Mouse (Mus musculus) neural tube, embryonic 10.5 days (tissue): Measurements from ENCODE around the gene Slc35f1.

Experiments used
- DNase-seq: peaks from one replicate; pipeline ENCODE4 v3.0.0-alpha.2; 2017; ENCODE audit warnings: low spot score; ENCODE audit errors: extremely low spot score

Gene Slc35f1

GRCm38 (mm10) chr10:53096446-53096845 lies 406.1 kb downstream of the Slc35f1 start:
- DNase-seq = no peak

- no peak for DNase-seq
Observed at GRCm38 (mm10) chr10:53100881-53101280, 410.5 kb downstream of the Slc35f1 start.

- DNase-seq = no peak
Observed at GRCm38 (mm10) chr10:53101412-53101811, 411.1 kb downstream of the Slc35f1 start.

- no peak for DNase-seq
Observed at GRCm38 (mm10) chr10:53102423-53102822, 412.1 kb downstream of the Slc35f1 start.

GRCm38 (mm10) chr10:53115028-53115427 lies 424.7 kb downstream of the Slc35f1 start:
- DNase-seq = peak; percentile 47

GRCm38 (mm10) chr10:53115673-53116398 lies 425.5 kb downstream of the Slc35f1 start:
- no peak for DNase-seq

- DNase-seq = no peak
Observed at GRCm38 (mm10) chr10:53120608-53121007, 430.3 kb downstream of the Slc35f1 start.

GRCm38 (mm10) chr10:53124365-53124764 lies 434.0 kb downstream of the Slc35f1 start:
- no peak for DNase-seq

GRCm38 (mm10) chr10:53132707-53133106 lies 442.4 kb downstream of the Slc35f1 start:
- DNase-seq = no peak

GRCm38 (mm10) chr10:53150321-53150720 lies 460.0 kb downstream of the Slc35f1 start:
- DNase-seq = no peak

GRCm38 (mm10) chr10:53150916-53151315 lies 460.6 kb downstream of the Slc35f1 start:
- DNase-seq = no peak

- DNase-seq = no peak
Observed at GRCm38 (mm10) chr10:53156374-53156773, 466.0 kb downstream of the Slc35f1 start.

- no peak for DNase-seq
Observed at GRCm38 (mm10) chr10:53157740-53158139, 467.4 kb downstream of the Slc35f1 start.
